Mouse (Mus musculus): ENCODE results near the gene Klhl42.

The Klhl42 gene

GRCm38 (mm10) chr6:147155085-147155484, 63.9 kb downstream of the Klhl42 start:
- no peak for DNase-seq

GRCm38 (mm10) chr6:147161818-147162584, 70.8 kb downstream of the Klhl42 start:
- DNase-seq: no peak

Data from thymus, postnatal 4 days (tissue).